Mouse (Mus musculus) megakaryocyte, embryonic 14.5 days (primary cell): ENCODE measurements at regions not wholly inside any gene's neighbourhood (a gene's known extent, or its start where the extent isn't known, plus 50 kb on each side); places are given as distances from the start of the nearest gene placed in this dataset.

ENCODE experiments used
- H3K27me3 ChIP-seq: replicated peaks from 2 replicates; pipeline ENCODE3; 2012; ENCODE audit warnings: inconsistent platforms
- H3K36me3 ChIP-seq: replicated peaks from 2 replicates; pipeline ENCODE3; 2012; ENCODE audit warnings: low read length, inconsistent platforms, mixed read lengths
- H3K4me1 ChIP-seq: 2 replicates; pipeline ENCODE4 v1.6.1; 2012; ENCODE audit warnings: inconsistent platforms
- H3K4me3 ChIP-seq: replicated peaks from 2 replicates; pipeline ENCODE3; 2012; ENCODE audit warnings: moderate library complexity, mild to moderate bottlenecking, inconsistent platforms
- H3K9me3 ChIP-seq: 2 replicates; pipeline ENCODE4 v1.6.1; 2012; ENCODE audit warnings: inconsistent platforms
- FLI1 ChIP-seq: IDR thresholded peaks from 2 replicates; pipeline ENCODE4 v1.6.1; 2012; ENCODE audit warnings: low read length, inconsistent platforms, mixed read lengths
- GATA1 ChIP-seq: IDR thresholded peaks from 3 replicates; pipeline ENCODE4 v1.6.1; 2012; ENCODE audit warnings: mixed read lengths, low read length, inconsistent platforms, borderline replicate concordance

- H3K4me3 ChIP-seq: no peak overlapping the region
- no peaks in the 10 kb centered on the region for H3K36me3 ChIP-seq
- no peaks in the 10 kb centered on the region for H3K27me3 ChIP-seq
- no peaks in the 10 kb centered on the region for H3K9me3 ChIP-seq
- TF ChIP-seq FLI1 (no peak), GATA1 (no peak)
- H3K4me1 ChIP-seq: no peaks in the 10 kb centered on the region
These were observed 133.6 kb upstream of the Nrip1 start for GRCm38 (mm10) chr16:76507191-76507746.

DNA sequence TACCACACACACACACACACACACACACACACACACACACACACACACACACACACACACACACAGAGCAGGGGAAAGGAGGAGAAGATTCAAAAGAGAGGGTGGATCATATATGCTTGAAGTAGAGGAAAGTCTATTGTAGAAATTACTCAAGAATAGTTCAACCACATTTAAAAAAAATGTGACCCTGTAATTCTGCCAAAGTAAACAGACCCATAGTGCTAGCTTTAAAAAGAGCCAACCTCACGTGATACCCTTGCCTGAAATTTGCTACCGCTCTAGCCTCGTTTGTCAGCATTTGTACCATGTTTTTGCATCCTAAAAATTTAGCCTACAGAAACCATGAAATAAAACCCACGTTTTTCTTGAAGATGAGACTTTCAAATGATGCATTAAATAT lies 132.6 kb upstream of the Nrip1 start:
- Histone ChIP-seq H3K9me3 (no peaks in the 10 kb centered on the region), H3K27me3 (no peaks in the 10 kb centered on the region), H3K4me1 (no peaks in the 10 kb centered on the region), H3K4me3 (no peak overlapping the region), H3K36me3 (no peaks in the 10 kb centered on the region)
- TF ChIP-seq GATA1: no peak
- TF ChIP-seq FLI1: no peak

GRCm38 (mm10) chr16:76499686-76500400 lies 126.2 kb upstream of the Nrip1 start:
- Histone ChIP-seq H3K4me3 (no peak overlapping the region), H3K36me3 (no peaks in the 10 kb centered on the region), H3K27me3 (no peaks in the 10 kb centered on the region), H3K9me3 (no peaks in the 10 kb centered on the region), H3K4me1 (0 out of 2 replicates have a peak, but pooled peaks cover 9% of the 10 kb centered on the region)
- no peak for TF ChIP-seq FLI1
- TF ChIP-seq GATA1: no peak

- no peaks in the 10 kb centered on the region for H3K9me3 ChIP-seq
- TF ChIP-seq FLI1 (no peak), GATA1 (no peak)
These were observed 124.6 kb upstream of the Nrip1 start for GRCm38 (mm10) chr16:76498233-76498632.

GRCm38 (mm10) chr16:76497041-76497808 lies 123.6 kb upstream of the Nrip1 start:
- Histone ChIP-seq H3K9me3 (no peaks in the 10 kb centered on the region), H3K4me1 (0 out of 2 replicates have a peak, but pooled peaks cover 9% of the 10 kb centered on the region), H3K4me3 (no peak overlapping the region), H3K36me3 (no peaks in the 10 kb centered on the region), H3K27me3 (no peaks in the 10 kb centered on the region)
- TF ChIP-seq GATA1: no peak
- TF ChIP-seq FLI1: no peak

More at GRCm38 (mm10) chr16:76498233-76498632, 124.6 kb upstream of the Nrip1 start:
- Histone ChIP-seq H3K4me1 (0 out of 2 replicates have a peak, but pooled peaks cover 9% of the 10 kb centered on the region), H3K36me3 (no peaks in the 10 kb centered on the region), H3K27me3 (no peaks in the 10 kb centered on the region), H3K4me3 (no peak overlapping the region)

GRCm38 (mm10) chr16:76483419-76483818 lies 109.8 kb upstream of the Nrip1 start:
- Histone ChIP-seq H3K4me3 (no peak overlapping the region), H3K27me3 (no peaks in the 10 kb centered on the region), H3K9me3 (peaks cover 7% of the 10 kb centered on the region), H3K4me1 (peaks cover 3% of the 10 kb centered on the region; the same call in 1 of the 2 replicates), H3K36me3 (peaks cover 2% of the 10 kb centered on the region)
- TF ChIP-seq FLI1 (no peak), GATA1 (no peak)

DNA sequence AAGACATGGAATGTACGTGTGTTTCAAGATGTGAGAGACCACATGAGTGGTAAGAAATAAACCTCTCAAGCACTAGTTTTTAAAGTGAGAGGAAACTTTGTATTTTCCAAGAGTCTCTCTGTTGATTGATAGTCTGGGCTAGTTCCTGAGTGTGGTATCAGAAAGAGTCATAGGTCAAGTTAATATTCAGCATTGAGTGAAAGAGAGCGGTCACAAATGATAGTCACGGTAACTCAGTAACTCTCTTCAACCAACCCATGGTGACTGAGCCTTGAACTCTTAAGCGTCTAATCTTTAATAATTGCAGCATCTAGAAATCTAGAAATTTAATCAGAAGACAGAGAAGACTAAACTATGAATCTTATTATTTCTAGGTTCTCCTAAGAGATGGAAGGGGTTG lies 108.3 kb upstream of the Nrip1 start:
- Histone ChIP-seq H3K36me3 (peaks cover 2% of the 10 kb centered on the region), H3K4me1 (peaks cover 3% of the 10 kb centered on the region; the same call in 1 of the 2 replicates), H3K27me3 (no peaks in the 10 kb centered on the region), H3K4me3 (no peak overlapping the region), H3K9me3 (peaks cover 7% of the 10 kb centered on the region)
- TF ChIP-seq FLI1: no peak
- TF ChIP-seq GATA1: no peak

DNA sequence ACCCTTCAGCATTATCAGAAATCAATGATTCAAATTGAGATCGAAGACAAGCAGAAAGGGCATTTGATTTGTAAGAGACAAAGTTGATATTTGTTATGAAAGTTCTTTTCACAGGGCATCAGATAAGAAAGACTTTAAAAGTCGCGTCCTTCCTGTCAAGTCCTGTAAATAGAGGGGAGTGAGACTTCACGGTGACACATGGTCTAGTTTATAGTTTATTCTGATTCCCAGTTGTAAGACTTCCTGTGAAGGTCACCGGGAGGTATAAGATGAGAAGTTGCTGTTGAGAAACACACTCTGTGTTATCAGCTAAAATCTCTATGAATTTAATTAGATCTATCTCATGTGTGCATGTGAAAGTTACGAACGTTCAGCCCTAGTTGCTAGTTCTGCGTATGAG lies 103.8 kb upstream of the Nrip1 start:
- Histone ChIP-seq H3K4me1 (no peaks in the 10 kb centered on the region), H3K36me3 (peaks cover 2% of the 10 kb centered on the region), H3K27me3 (no peaks in the 10 kb centered on the region), H3K4me3 (no peak overlapping the region), H3K9me3 (peaks cover 7% of the 10 kb centered on the region)
- TF ChIP-seq GATA1: no peak
- no peak for TF ChIP-seq FLI1

- no peaks in the 10 kb centered on the region for H3K27me3 ChIP-seq
- TF ChIP-seq GATA1: no peak
- no peak for TF ChIP-seq FLI1
- H3K9me3 ChIP-seq: no peaks in the 10 kb centered on the region
These were observed 100.9 kb upstream of the Nrip1 start for GRCm38 (mm10) chr16:76474481-76474880.

DNA sequence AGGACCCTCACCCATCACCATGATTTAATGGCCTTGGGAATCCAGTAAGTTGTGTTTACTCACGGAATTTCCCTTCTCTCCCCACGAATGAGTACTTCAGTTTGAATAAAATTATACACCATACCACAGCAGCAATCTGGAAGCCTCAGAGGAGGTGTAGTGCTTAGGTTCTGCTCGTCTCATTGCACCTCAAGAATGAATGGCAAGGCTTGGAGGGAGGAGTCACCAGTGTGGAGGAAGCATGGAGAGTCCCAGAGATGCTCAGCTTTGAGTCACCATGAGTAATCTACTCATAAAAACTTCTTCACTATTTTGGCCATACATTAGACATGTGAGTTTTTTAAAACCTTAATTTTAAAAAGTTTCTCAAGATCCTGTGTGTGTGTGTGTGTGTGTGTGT lies 98.8 kb upstream of the Nrip1 start:
- no peaks in the 10 kb centered on the region for H3K9me3 ChIP-seq
- H3K4me3 ChIP-seq: no peak overlapping the region
- no peaks in the 10 kb centered on the region for H3K27me3 ChIP-seq
- TF ChIP-seq GATA1 (no peak), FLI1 (no peak)
- H3K4me1 ChIP-seq: peaks cover 10% of the 10 kb centered on the region
- no peaks in the 10 kb centered on the region for H3K36me3 ChIP-seq

More at GRCm38 (mm10) chr16:76474481-76474880, 100.9 kb upstream of the Nrip1 start:
- H3K36me3 ChIP-seq: no peaks in the 10 kb centered on the region
- peaks cover 10% of the 10 kb centered on the region for H3K4me1 ChIP-seq
- H3K4me3 ChIP-seq: no peak overlapping the region
